Mouse (Mus musculus) intestine, embryonic 15.5 days (tissue): Measurements from ENCODE around the gene Zfp628. TPM values are rescaled to one million over a fixed set of nuclear protein-coding genes. Genes with fewer than 3 reads are reported as not detected.
A peak's percentile ranks its signal among the peaks of the same experiment; 100 is the strongest.
"Not testable (repeated sequence)": the region's sequence is repeated elsewhere in the genome, so short reads cannot be mapped to it uniquely, and the experiment has no call there.

Experiments
- ATAC-seq: fragments of 200-750 bp; cut with Nextera tagmentation; 2 replicates; pipeline ENCODE4 v1.8.0; 2017; ENCODE audit warnings: moderate TSS enrichment, moderate library complexity
- H3K27ac ChIP-seq: fragments of 300-500 bp; sonication (generic); 2 replicates; pipeline ENCODE4 v1.5.1; 2015; ENCODE audit warnings: mild to moderate bottlenecking, inconsistent platforms
- H3K27me3 ChIP-seq: fragments of 300-500 bp; sonication (generic); replicated peaks from 2 replicates; pipeline ENCODE4 v1.6.1; 2015; ENCODE audit warnings: inconsistent platforms
- H3K36me3 ChIP-seq: fragments of 300-500 bp; sonication (generic); 2 replicates; pipeline ENCODE4 v1.6.1; 2015; ENCODE audit warnings: inconsistent platforms
- H3K4me1 ChIP-seq: fragments of 300-500 bp; sonication (generic); replicated peaks from 2 replicates; pipeline ENCODE4 v1.6.1; 2015; ENCODE audit warnings: inconsistent platforms
- H3K4me2 ChIP-seq: fragments of 300-500 bp; sonication (generic); replicated peaks from 2 replicates; pipeline ENCODE4 v1.6.1; 2015; ENCODE audit warnings: mild to moderate bottlenecking, inconsistent platforms
- H3K4me3 ChIP-seq: fragments of 300-500 bp; sonication (generic); replicated peaks from 2 replicates; pipeline ENCODE4 v1.5.1; 2015; ENCODE audit warnings: inconsistent platforms
- H3K9ac ChIP-seq: fragments of 300-500 bp; sonication (generic); 2 replicates; pipeline ENCODE4 v1.6.1; 2015; ENCODE audit warnings: inconsistent platforms
- H3K9me3 ChIP-seq: fragments of 300-500 bp; sonication (generic); 2 replicates; pipeline ENCODE4 v1.6.1; 2016; ENCODE audit warnings: inconsistent platforms
- WGBS: fragments of 180-500 bp; shearing (Covaris S2); methylation state at CpG from one replicate; pipeline ENCODE4 v1.1.7; 2015; 5-methylcytosine and 5-hydroxymethylcytosine counted together
- polyA plus RNA-seq: library from polyadenylated mRNA; unstranded; fragments of >200 nt; fragmentation: Nextera tagmentation; extraction: Ambion mirVana; gene quantifications from 2 replicates; pipeline ENCODE4 v1.2.1, GENCODE M21; 2015

Zfp628 gene
- polyA plus RNA-seq, result 2.9 and 3.4 TPM in 2 replicates

- WGBS, result 0% methylated on average over 53 of the region's 56 CpGs
- Histone ChIP-seq H3K27ac (peak within 1 kb of the TSS; percentile 94), H3K27me3 (no peaks in the 10 kb centered on the region), H3K4me1 (peaks cover 13% of the 10 kb centered on the region), H3K9ac (peak within 1 kb of the TSS; percentile 77), H3K4me3 (peak within 1 kb of the TSS; percentile 61), H3K36me3 (peaks cover 18% of the 10 kb centered on the region), H3K4me2 (peak within 1 kb of the TSS; percentile 64), H3K9me3 (no peaks in the 10 kb centered on the region)
- peak; percentile 94 for ATAC-seq
Observed at GRCm38 (mm10) chr7:4915007-4915665, at the start of gene Zfp628. Zfp628 (plus strand) TSS chr7:4915217.

GRCm38 (mm10) chr7:4865579-4866493, 49.2 kb upstream of the Zfp628 start:
- WGBS, result 3% methylated on average over 40 of the region's 40 CpGs
- peak; percentile 99 for ATAC-seq
- H3K4me1 ChIP-seq, result peaks cover 9% of the 10 kb centered on the region; the same call in 1 of the 2 replicates
- H3K4me3 ChIP-seq, result peak overlapping the region; percentile 51
- H3K27me3 ChIP-seq, result no peaks in the 10 kb centered on the region
- peak overlapping the region; percentile 61 for H3K9ac ChIP-seq
- no peaks in the 10 kb centered on the region for H3K36me3 ChIP-seq
- H3K9me3 ChIP-seq, result no peaks in the 10 kb centered on the region
- peak overlapping the region; percentile 76 for H3K27ac ChIP-seq
- peak overlapping the region; percentile 70 for H3K4me2 ChIP-seq

- Histone ChIP-seq H3K4me2 (peak overlapping the region; percentile 53), H3K9me3 (no peaks in the 10 kb centered on the region), H3K4me1 (peaks cover 9% of the 10 kb centered on the region; the same call in 1 of the 2 replicates), H3K27me3 (no peaks in the 10 kb centered on the region), H3K4me3 (peak overlapping the region; percentile 51), H3K36me3 (no peaks in the 10 kb centered on the region), H3K9ac (peak overlapping the region; percentile 59), H3K27ac (peak overlapping the region; percentile 76)
- WGBS, result 26% methylated on average over 10 of the region's 10 CpGs
- ATAC-seq, result peak; percentile 1; the same call in 1 of the 2 replicates
Observed at GRCm38 (mm10) chr7:4866631-4867180, 48.3 kb upstream of the Zfp628 start.

- H3K4me3 ChIP-seq, result no peak within 1 kb of the TSS
- H3K27me3 ChIP-seq, result no peaks in the 10 kb centered on the region
- H3K36me3 ChIP-seq, result no peaks in the 10 kb centered on the region
- H3K4me2 ChIP-seq, result no peak within 1 kb of the TSS
- H3K9me3 ChIP-seq, result no peaks in the 10 kb centered on the region
- ATAC-seq, result no peak
- no peak within 1 kb of the TSS for H3K27ac ChIP-seq
- H3K9ac ChIP-seq, result no peak within 1 kb of the TSS
- peaks cover 9% of the 10 kb centered on the region; the same call in 1 of the 2 replicates for H3K4me1 ChIP-seq
- 51% methylated on average over 6 of the region's 6 CpGs for WGBS
Observed at GRCm38 (mm10) chr7:4870133-4870532, 44.9 kb upstream of the Zfp628 start, which contains the start of gene Isoc2b. Isoc2b (minus strand) TSS chr7:4870258.

- WGBS, result under 1% methylated on average over 22 of the region's 22 CpGs
- Histone ChIP-seq H3K4me1 (peaks cover 11% of the 10 kb centered on the region), H3K9me3 (no peaks in the 10 kb centered on the region), H3K4me3 (peak within 1 kb of the TSS; percentile 60), H3K27ac (peak within 1 kb of the TSS; percentile 70), H3K36me3 (no peaks in the 10 kb centered on the region), H3K4me2 (peak within 1 kb of the TSS; percentile 83), H3K27me3 (no peaks in the 10 kb centered on the region), H3K9ac (peak within 1 kb of the TSS; percentile 67)
- ATAC-seq, result peak; percentile 100
Observed at GRCm38 (mm10) chr7:4876753-4877221, 38.2 kb upstream of the Zfp628 start, which contains the start of gene Isoc2a. Isoc2a (plus strand) TSS chr7:4877153.

- Histone ChIP-seq H3K9me3 (no peaks in the 10 kb centered on the region), H3K4me1 (peaks cover 11% of the 10 kb centered on the region), H3K4me3 (peak overlapping the region; percentile 60), H3K27me3 (no peaks in the 10 kb centered on the region), H3K36me3 (no peaks in the 10 kb centered on the region), H3K9ac (peak overlapping the region; percentile 67), H3K4me2 (peak overlapping the region; percentile 83), H3K27ac (0 out of 2 replicates have a peak overlapping the region, but pooled peaks have one; percentile 61)
- WGBS, result 7% methylated on average over 11 of the region's 11 CpGs
- ATAC-seq, result peak; percentile 23; the same call in 1 of the 2 replicates
Observed at GRCm38 (mm10) chr7:4877226-4877625, 37.8 kb upstream of the Zfp628 start.

GRCm38 (mm10) chr7:4878186-4878585, 36.8 kb upstream of the Zfp628 start:
- no peaks in the 10 kb centered on the region for H3K27me3 ChIP-seq
- peak overlapping the region; percentile 83 for H3K4me2 ChIP-seq
- peak overlapping the region; percentile 60; the same call in 1 of the 2 replicates for H3K4me3 ChIP-seq
- no peak for ATAC-seq
- H3K4me1 ChIP-seq, result peaks cover 11% of the 10 kb centered on the region
- no peak overlapping the region for H3K9ac ChIP-seq
- no peaks in the 10 kb centered on the region for H3K9me3 ChIP-seq
- no peak overlapping the region for H3K27ac ChIP-seq
- H3K36me3 ChIP-seq, result no peaks in the 10 kb centered on the region

GRCm38 (mm10) chr7:4879036-4879435, 36.0 kb upstream of the Zfp628 start:
- not testable (repeated sequence) for H3K27me3 ChIP-seq, H3K4me3 ChIP-seq

GRCm38 (mm10) chr7:4886680-4887079, 28.3 kb upstream of the Zfp628 start:
- 38% methylated on average over 4 of the region's 4 CpGs for WGBS
- no peak for ATAC-seq

More at GRCm38 (mm10) chr7:4879036-4879435, 36.0 kb upstream of the Zfp628 start:
- not testable (repeated sequence) for H3K9me3 ChIP-seq, H3K4me2 ChIP-seq, H3K27ac ChIP-seq, H3K36me3 ChIP-seq, ATAC-seq, H3K9ac ChIP-seq
- peaks cover 11% of the 10 kb centered on the region for H3K4me1 ChIP-seq
- 81% methylated on average over 1 of the region's 1 CpGs for WGBS

GRCm38 (mm10) chr7:4895186-4895585, 19.8 kb upstream of the Zfp628 start:
- ATAC-seq, result no peak
- H3K4me2 ChIP-seq, result no peak overlapping the region
- H3K9ac ChIP-seq, result no peak overlapping the region
- H3K9me3 ChIP-seq, result no peaks in the 10 kb centered on the region
- H3K27me3 ChIP-seq, result 0 out of 2 replicates have a peak, but pooled peaks cover 4% of the 10 kb centered on the region
- no peaks in the 10 kb centered on the region for H3K36me3 ChIP-seq
- peaks cover 6% of the 10 kb centered on the region; the same call in 1 of the 2 replicates for H3K4me1 ChIP-seq
- H3K27ac ChIP-seq, result no peak overlapping the region
- WGBS, result 38% methylated on average over 10 of the region's 11 CpGs
- no peak overlapping the region for H3K4me3 ChIP-seq

More at GRCm38 (mm10) chr7:4886680-4887079, 28.3 kb upstream of the Zfp628 start:
- Histone ChIP-seq H3K9ac (no peak overlapping the region), H3K36me3 (peaks cover 2% of the 10 kb centered on the region; the same call in 1 of the 2 replicates), H3K27ac (no peak overlapping the region), H3K4me1 (no peaks in the 10 kb centered on the region), H3K4me2 (no peak overlapping the region), H3K4me3 (no peak overlapping the region), H3K27me3 (no peaks in the 10 kb centered on the region), H3K9me3 (no peaks in the 10 kb centered on the region)

- Histone ChIP-seq H3K27me3 (0 out of 2 replicates have a peak, but pooled peaks cover 4% of the 10 kb centered on the region), H3K36me3 (no peaks in the 10 kb centered on the region), H3K4me3 (peak overlapping the region; percentile 23), H3K27ac (no peak overlapping the region), H3K4me2 (peak overlapping the region; percentile 54), H3K9ac (no peak overlapping the region), H3K9me3 (peaks cover 3% of the 10 kb centered on the region; the same call in 1 of the 2 replicates), H3K4me1 (peaks cover 6% of the 10 kb centered on the region; the same call in 1 of the 2 replicates)
- 21% methylated on average over 18 of the region's 18 CpGs for WGBS
- peak; percentile 72 for ATAC-seq
Observed at GRCm38 (mm10) chr7:4898851-4899648, 16.0 kb upstream of the Zfp628 start.
